Mouse (Mus musculus) left cerebral cortex, adult 2 months (tissue): Measurements from ENCODE around the gene Olfr297. TPM values are rescaled to one million over a fixed set of nuclear protein-coding genes. Genes with fewer than 3 reads are reported as not detected.

Source experiments
- DNase-seq, 2 experiments: peaks; one replicate each; pipeline ENCODE4 v3.0.0; 2021 to 2022; ENCODE audit warnings: low spot score in 2 of 2, mixed read lengths in 1 of 2; ENCODE audit errors: extremely low spot score in 1 of 2
- H3K27ac ChIP-seq: fragments of 200-600 bp; 2 replicates; pipeline ENCODE4 v1.8.1; 2022
- H3K4me3 ChIP-seq: fragments of 200-600 bp; 2 replicates; pipeline ENCODE4 v1.8.1; 2022
- CTCF ChIP-seq: fragments of 200-600 bp; IDR thresholded peaks from 2 replicates; pipeline ENCODE4 v1.8.1; 2022; ENCODE audit warnings: antibody characterized with exemption, mild to moderate bottlenecking, moderate library complexity
- intact Hi-C: fragments of 180-260 bp; cut with DNase I; formaldehyde crosslinking; loops from one replicate; pipeline ENCODE4 v1.15.1; 2025
- long read RNA-seq, 2 experiments: library from polyadenylated mRNA; stranded (forward); transcript quantifications; one replicate each; pipeline ENCODE4 v2.0.0; 2021; ENCODE audit warnings: borderline mapping rate in 2 of 2
- total RNA-seq, 2 experiments: library from RNA; stranded (reverse); gene quantifications; 2 replicates each; pipeline ENCODE4 v1.2.3; 2021

Olfr297 gene
- not detected for total RNA-seq
- long read RNA-seq, experiment 1, result 0 reads
- long read RNA-seq, experiment 2, result 0 reads

DNA sequence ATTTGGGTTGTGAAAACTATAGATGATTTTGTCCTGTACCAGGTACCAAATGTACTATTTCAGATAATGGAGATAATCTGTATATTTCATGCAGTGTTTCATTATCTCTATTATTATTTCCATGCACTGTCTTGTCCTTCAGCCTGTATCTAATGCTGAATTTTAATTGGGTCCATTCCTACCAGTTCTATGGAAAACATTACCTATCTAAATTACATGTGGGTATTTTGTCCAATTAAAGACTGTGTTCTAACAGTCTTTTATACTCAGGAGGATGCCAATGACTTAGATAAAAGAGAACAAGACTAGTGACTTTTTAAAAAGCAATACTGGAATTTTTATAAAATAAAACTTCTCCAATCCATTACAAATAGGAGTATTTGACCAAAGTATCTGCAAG is at the start of gene Olfr297:
Olfr297 (plus strand) TSS at position 301 of the 400 bp plus-strand sequence.
- intact Hi-C loops, result no loop called here
- no peak for TF ChIP-seq CTCF
- Histone ChIP-seq H3K27ac (no peak within 1 kb of the TSS), H3K4me3 (no peak within 1 kb of the TSS)
- DNase-seq, result no peak

DNA sequence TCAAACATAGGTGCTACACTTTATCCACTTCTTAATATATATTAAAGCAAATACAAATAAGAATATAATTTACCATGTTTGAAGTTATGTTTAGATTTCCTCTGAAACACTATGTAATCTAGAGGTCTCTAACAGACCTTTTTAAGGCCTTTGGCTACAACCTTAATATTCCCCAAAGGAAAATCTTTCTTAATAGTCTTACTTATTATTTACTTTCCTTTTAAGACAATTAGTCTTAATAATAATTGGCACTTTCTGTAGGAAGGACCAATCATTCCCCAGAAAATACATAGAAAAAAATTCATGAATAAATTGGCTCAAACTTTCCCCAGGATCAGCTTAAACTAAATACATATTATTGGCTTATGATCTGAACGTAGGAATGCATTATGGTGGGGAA is 27.4 kb upstream of the Olfr297 start, which contains the start of gene Olfr298:
Olfr298 (minus strand) TSS at position 101 of the 400 bp plus-strand sequence.
- H3K4me3 ChIP-seq, result no peak within 1 kb of the TSS

More for the DNA sequence above, 27.4 kb upstream of the Olfr297 start, which contains the start of gene Olfr298:
- intact Hi-C loops, result no loop called here
- no peak for TF ChIP-seq CTCF
- no peak for DNase-seq
- H3K27ac ChIP-seq, result no peak within 1 kb of the TSS

Other genes with a start within 250 kb of the Olfr297 start
- gene Olfr310, start 242.8 kb upstream of the Olfr297 start, total RNA-seq, result not detected
- gene Olfr309, start 206.3 kb upstream of the Olfr297 start, total RNA-seq, result not detected
- gene Olfr308, start 194.3 kb upstream of the Olfr297 start, total RNA-seq, result not detected
- gene Olfr307, start 182.4 kb upstream of the Olfr297 start, total RNA-seq, result not detected
- not detected for gene Olfr305, start 153.0 kb upstream of the Olfr297 start, total RNA-seq
- not detected for gene Olfr304, start 133.3 kb upstream of the Olfr297 start, total RNA-seq
- gene Olfr303, start 122.2 kb upstream of the Olfr297 start, total RNA-seq, result not detected
- not detected for gene Olfr301, start 116.1 kb upstream of the Olfr297 start, total RNA-seq
- not detected for gene Olfr299, start 60.0 kb upstream of the Olfr297 start, total RNA-seq
- not detected for gene Olfr298, start 27.5 kb upstream of the Olfr297 start, total RNA-seq
- not detected for gene Olfr295, start 63.9 kb downstream of the Olfr297 start, total RNA-seq
- gene Olfr294, start 96.7 kb downstream of the Olfr297 start, total RNA-seq, result not detected
- not detected for gene Olfr293, start 129.1 kb downstream of the Olfr297 start, total RNA-seq
- gene Olfr292, start 168.4 kb downstream of the Olfr297 start, total RNA-seq, result not detected